Mouse (Mus musculus) megakaryocyte, embryonic 14.5 days (primary cell): ENCODE measurements at regions not wholly inside any gene's neighbourhood (a gene's known extent, or its start where the extent isn't known, plus 50 kb on each side); places are given as distances from the start of the nearest gene placed in this dataset.

Source experiments
- FLI1 ChIP-seq: IDR thresholded peaks from 2 replicates; pipeline ENCODE4 v1.6.1; 2012; ENCODE audit warnings: low read length, inconsistent platforms, mixed read lengths
- GATA1 ChIP-seq: IDR thresholded peaks from 3 replicates; pipeline ENCODE4 v1.6.1; 2012; ENCODE audit warnings: mixed read lengths, low read length, inconsistent platforms, borderline replicate concordance

GRCm38 (mm10) chr12:29353777-29354496, 174.2 kb upstream of the Myt1l start:
- TF ChIP-seq GATA1 = no peak
- TF ChIP-seq FLI1 = no peak
